Mouse (Mus musculus): ENCODE results near the gene Galnt4. TPM values are rescaled to one million over a fixed set of nuclear protein-coding genes. Genes with fewer than 3 reads are reported as not detected.
A peak's percentile ranks its signal among the peaks of the same experiment; 100 is the strongest.

Gene Galnt4
- total RNA-seq, 2 experiments from 2014 or later = 1.3 to 1.4 TPM

- no peak overlapping the region for H3K4me3 ChIP-seq
- intact Hi-C loops (cut with DNase I) = no loop called here
- no peak for TF ChIP-seq CTCF (IDR thresholded peaks at IDR 0.05)
- DNase-seq = no peak
- no peak overlapping the region for H3K27ac ChIP-seq
Observed at GRCm38 (mm10) chr10:99093364-99093763, 14.6 kb upstream of the Galnt4 start.

- TF ChIP-seq CTCF (IDR thresholded peaks at IDR 0.05) = no peak
- intact Hi-C loops (cut with DNase I) = no loop called here
- no peak overlapping the region for H3K4me3 ChIP-seq
- DNase-seq = no peak
- no peak overlapping the region for H3K27ac ChIP-seq
Observed at GRCm38 (mm10) chr10:99095114-99095513, 12.8 kb upstream of the Galnt4 start.

GRCm38 (mm10) chr10:99097374-99097773, 10.6 kb upstream of the Galnt4 start:
- DNase-seq = peak; percentile 31
- no peak overlapping the region for H3K4me3 ChIP-seq
- TF ChIP-seq CTCF (IDR thresholded peaks at IDR 0.05) = peak; percentile 81
- no peak overlapping the region for H3K27ac ChIP-seq
- intact Hi-C loops (cut with DNase I) = no loop called here

- intact Hi-C loops (cut with DNase I) = loop anchor here (5.0 kb wide), 2 partner anchors 47 to 193 kb away; partner anchors contain the start of gene Atp2b1
- no peak for DNase-seq
- H3K4me3 ChIP-seq = peak overlapping the region; percentile 98
- TF ChIP-seq CTCF (IDR thresholded peaks at IDR 0.05) = no peak
- H3K27ac ChIP-seq = no peak overlapping the region
Observed at GRCm38 (mm10) chr10:99105522-99105921, 2.4 kb upstream of the Galnt4 start.

GRCm38 (mm10) chr10:99106311-99106702, 1.7 kb upstream of the Galnt4 start:
- H3K27ac ChIP-seq = peak overlapping the region; percentile 94
- intact Hi-C loops (cut with DNase I) = loop anchor here (5.0 kb wide), 2 partner anchors 46 to 194 kb away; partner anchors contain the start of gene Atp2b1

GRCm38 (mm10) chr10:99106703-99107631, 992 bp upstream of the Galnt4 start, which contains the start of gene Poc1b:
TSS of gene Poc1b (plus strand) at chr10:99107036.
- peak; percentile 93 for DNase-seq
- intact Hi-C loops (cut with DNase I) = loop anchor here (5.0 kb wide), 2 partner anchors 45 to 195 kb away; partner anchors contain the start of gene Atp2b1
- no peak for TF ChIP-seq CTCF (IDR thresholded peaks at IDR 0.05)
- peak within 1 kb of the TSS; percentile 98 for H3K4me3 ChIP-seq
- H3K27ac ChIP-seq = peak within 1 kb of the TSS; percentile 94

More at GRCm38 (mm10) chr10:99106311-99106702, 1.7 kb upstream of the Galnt4 start:
- no peak for TF ChIP-seq CTCF (IDR thresholded peaks at IDR 0.05)
- H3K4me3 ChIP-seq = peak overlapping the region; percentile 98
- DNase-seq = no peak

GRCm38 (mm10) chr10:99108431-99108982, 548 bp downstream of the Galnt4 start:
- Histone ChIP-seq H3K27ac (peak overlapping the region; percentile 94), H3K4me3 (peak overlapping the region; percentile 98)
- no peak for DNase-seq
- intact Hi-C loops (cut with DNase I) = loop anchor here (5.0 kb wide), 2 partner anchors 44 to 196 kb away; partner anchors contain the start of gene Atp2b1
- no peak for TF ChIP-seq CTCF (IDR thresholded peaks at IDR 0.05)

- H3K4me3 ChIP-seq = no peak overlapping the region
- intact Hi-C loops (cut with DNase I) = no loop called here
- TF ChIP-seq CTCF (IDR thresholded peaks at IDR 0.05) = no peak
- no peak overlapping the region for H3K27ac ChIP-seq
- DNase-seq = no peak
Observed at GRCm38 (mm10) chr10:99113533-99113932, 5.6 kb downstream of the Galnt4 start.

- intact Hi-C loops (cut with DNase I) = no loop called here
- TF ChIP-seq CTCF (IDR thresholded peaks at IDR 0.05) = no peak
- no peak for DNase-seq
- no peak overlapping the region for H3K4me3 ChIP-seq
- H3K27ac ChIP-seq = no peak overlapping the region
Observed at GRCm38 (mm10) chr10:99114295-99114694, 6.3 kb downstream of the Galnt4 start.

- no peak for TF ChIP-seq CTCF (IDR thresholded peaks at IDR 0.05)
- intact Hi-C loops (cut with DNase I) = no loop called here
- H3K27ac ChIP-seq = no peak overlapping the region
- no peak for DNase-seq
- no peak overlapping the region for H3K4me3 ChIP-seq
Observed at GRCm38 (mm10) chr10:99115471-99116236, 7.7 kb downstream of the Galnt4 start.

GRCm38 (mm10) chr10:99116237-99116632, 8.3 kb downstream of the Galnt4 start:
- no peak for TF ChIP-seq CTCF (IDR thresholded peaks at IDR 0.05)
- no peak overlapping the region for H3K4me3 ChIP-seq
- no peak overlapping the region for H3K27ac ChIP-seq
- no peak for DNase-seq
- intact Hi-C loops (cut with DNase I) = no loop called here

Measured in gastrocnemius, adult 2 months (tissue).